Mouse (Mus musculus) spleen, adult 12 weeks (tissue): ENCODE measurements around the gene Mamdc2.

Source experiments
- DNase-seq: peaks from one replicate; pipeline ENCODE4 v3.0.0; 2022; ENCODE audit warnings: low spot score

The Mamdc2 gene

GRCm38 (mm10) chr19:23434433-23434832 lies 13.8 kb downstream of the Mamdc2 start:
- no peak for DNase-seq

GRCm38 (mm10) chr19:23417668-23418067 lies 30.6 kb downstream of the Mamdc2 start:
- DNase-seq = no peak

- no peak for DNase-seq
Observed at GRCm38 (mm10) chr19:23410800-23411199, 37.4 kb downstream of the Mamdc2 start.

- DNase-seq = no peak
Observed at GRCm38 (mm10) chr19:23410328-23410727, 37.9 kb downstream of the Mamdc2 start.

- DNase-seq = no peak
Observed at GRCm38 (mm10) chr19:23401469-23402135, 46.6 kb downstream of the Mamdc2 start.

- no peak for DNase-seq
Observed at GRCm38 (mm10) chr19:23400485-23400884, 47.8 kb downstream of the Mamdc2 start.

- DNase-seq = no peak
Observed at GRCm38 (mm10) chr19:23395956-23396355, 52.3 kb downstream of the Mamdc2 start.

- DNase-seq = no peak
Observed at GRCm38 (mm10) chr19:23394597-23394996, 53.6 kb downstream of the Mamdc2 start.

GRCm38 (mm10) chr19:23388862-23389272 lies 59.4 kb downstream of the Mamdc2 start:
- no peak for DNase-seq

GRCm38 (mm10) chr19:23388083-23388861 lies 60.0 kb downstream of the Mamdc2 start:
- no peak for DNase-seq

GRCm38 (mm10) chr19:23382396-23382795 lies 65.8 kb downstream of the Mamdc2 start:
- DNase-seq = no peak

- no peak for DNase-seq
Observed at GRCm38 (mm10) chr19:23380968-23381367, 67.3 kb downstream of the Mamdc2 start.

GRCm38 (mm10) chr19:23379752-23380504 lies 68.3 kb downstream of the Mamdc2 start:
- no peak for DNase-seq

- no peak for DNase-seq
Observed at GRCm38 (mm10) chr19:23376536-23377201, 71.6 kb downstream of the Mamdc2 start.

GRCm38 (mm10) chr19:23374941-23375656 lies 73.1 kb downstream of the Mamdc2 start:
- DNase-seq = no peak

- no peak for DNase-seq
Observed at GRCm38 (mm10) chr19:23373728-23374127, 74.5 kb downstream of the Mamdc2 start.

- no peak for DNase-seq
Observed at GRCm38 (mm10) chr19:23373287-23373686, 75.0 kb downstream of the Mamdc2 start.

- DNase-seq = no peak
Observed at GRCm38 (mm10) chr19:23369275-23369674, 79.0 kb downstream of the Mamdc2 start.

- no peak for DNase-seq
Observed at GRCm38 (mm10) chr19:23362006-23362405, 86.2 kb downstream of the Mamdc2 start.

GRCm38 (mm10) chr19:23361124-23361523 lies 87.1 kb downstream of the Mamdc2 start:
- no peak for DNase-seq

- DNase-seq = no peak
Observed at GRCm38 (mm10) chr19:23360536-23360935, 87.7 kb downstream of the Mamdc2 start.

GRCm38 (mm10) chr19:23357253-23357652 lies 91.0 kb downstream of the Mamdc2 start:
- DNase-seq = no peak
